Mouse (Mus musculus) embryonic facial prominence, embryonic 14.5 days (tissue): ENCODE measurements at regions not wholly inside any gene's neighbourhood (a gene's known extent, or its start where the extent isn't known, plus 50 kb on each side); places are given as distances from the start of the nearest gene placed in this dataset.

Source experiments
- ATAC-seq: fragments of 200-750 bp; cut with Nextera tagmentation; 2 replicates; pipeline ENCODE4 v1.8.0; 2017; ENCODE audit warnings: low read depth, moderate number of reproducible peaks, moderate TSS enrichment
- DNase-seq: peaks from one replicate; pipeline ENCODE4 v3.0.0-alpha.2; 2015; ENCODE audit warnings: low spot score
- H3K27ac ChIP-seq: fragments of 300-500 bp; sonication (generic); replicated peaks from 2 replicates; pipeline ENCODE4 v1.5.1; 2014; ENCODE audit warnings: low read depth, mild to moderate bottlenecking, low read length, moderate library complexity
- H3K27me3 ChIP-seq: fragments of 300-500 bp; sonication (generic); replicated peaks from 2 replicates; pipeline ENCODE4 v1.6.1; 2014; ENCODE audit warnings: low read length; ENCODE audit not compliant: control insufficient read depth, insufficient read depth
- H3K36me3 ChIP-seq: fragments of 300-500 bp; sonication (generic); 2 replicates; pipeline ENCODE4 v1.6.1; 2014; ENCODE audit warnings: low read length, mixed read lengths; ENCODE audit not compliant: control insufficient read depth, insufficient read depth
- H3K4me1 ChIP-seq: fragments of 300-500 bp; sonication (generic); 2 replicates; pipeline ENCODE4 v1.6.1; 2014; ENCODE audit warnings: antibody characterized with exemption, low read length; ENCODE audit not compliant: control insufficient read depth, insufficient read depth
- H3K4me2 ChIP-seq: fragments of 300-500 bp; sonication (generic); 2 replicates; pipeline ENCODE4 v1.6.1; 2014; ENCODE audit warnings: low read depth, mild to moderate bottlenecking, low read length, moderate library complexity, mixed read lengths
- H3K4me3 ChIP-seq: fragments of 300-500 bp; sonication (generic); 2 replicates; pipeline ENCODE4 v1.5.1; 2014; ENCODE audit warnings: low read depth, mild to moderate bottlenecking, low read length
- H3K9ac ChIP-seq: fragments of 300-500 bp; sonication (generic); 2 replicates; pipeline ENCODE4 v1.6.1; 2014; ENCODE audit warnings: low read depth, mild to moderate bottlenecking, low read length, moderate library complexity, mixed read lengths
- H3K9me3 ChIP-seq: fragments of 300-500 bp; sonication (generic); 2 replicates; pipeline ENCODE4 v1.6.1; 2016; ENCODE audit warnings: low read length; ENCODE audit not compliant: control insufficient read depth
- WGBS: fragments of 180-500 bp; shearing (Covaris S2); extraction: QIAGEN DNeasy Blood & Tissue Kit; methylation state at CpG from one replicate; pipeline ENCODE4 v1.1.7; 2014; 5-methylcytosine and 5-hydroxymethylcytosine counted together

- DNase-seq: no peak
- WGBS: 91% methylated on average over 7 of the region's 7 CpGs
- H3K27me3 ChIP-seq: no peaks in the 10 kb centered on the region
- no peaks in the 10 kb centered on the region for H3K4me1 ChIP-seq
- H3K9me3 ChIP-seq: no peaks in the 10 kb centered on the region
- no peak overlapping the region for H3K4me3 ChIP-seq
- no peak overlapping the region for H3K4me2 ChIP-seq
- H3K36me3 ChIP-seq: no peaks in the 10 kb centered on the region
- no peak overlapping the region for H3K9ac ChIP-seq
- no peak overlapping the region for H3K27ac ChIP-seq
- ATAC-seq: no peak
Observed at GRCm38 (mm10) chr9:90906684-90907083, 455.5 kb upstream of the Zic4 start.

GRCm38 (mm10) chr9:90954613-90955012 lies 407.6 kb upstream of the Zic4 start:
- H3K9me3 ChIP-seq: no peaks in the 10 kb centered on the region
- no peak overlapping the region for H3K4me2 ChIP-seq
- ATAC-seq: no peak
- no peaks in the 10 kb centered on the region for H3K27me3 ChIP-seq
- H3K4me1 ChIP-seq: no peaks in the 10 kb centered on the region
- H3K9ac ChIP-seq: no peak overlapping the region
- H3K36me3 ChIP-seq: no peaks in the 10 kb centered on the region
- H3K27ac ChIP-seq: no peak overlapping the region
- peak; percentile 8 for DNase-seq
- H3K4me3 ChIP-seq: no peak overlapping the region

GRCm38 (mm10) chr9:90961436-90961835 lies 400.8 kb upstream of the Zic4 start:
- H3K9me3 ChIP-seq: no peaks in the 10 kb centered on the region
- no peaks in the 10 kb centered on the region for H3K4me1 ChIP-seq
- DNase-seq (peak; percentile 65), ATAC-seq (no peak)
- H3K4me3 ChIP-seq: no peak overlapping the region
- H3K4me2 ChIP-seq: no peak overlapping the region
- no peak overlapping the region for H3K9ac ChIP-seq
- H3K36me3 ChIP-seq: no peaks in the 10 kb centered on the region
- no peaks in the 10 kb centered on the region for H3K27me3 ChIP-seq
- 26% methylated on average over 4 of the region's 4 CpGs for WGBS
- no peak overlapping the region for H3K27ac ChIP-seq

GRCm38 (mm10) chr9:90964043-90964442 lies 398.2 kb upstream of the Zic4 start:
- Histone ChIP-seq H3K36me3 (no peaks in the 10 kb centered on the region), H3K27ac (no peak overlapping the region), H3K9ac (no peak overlapping the region), H3K4me1 (no peaks in the 10 kb centered on the region), H3K4me2 (no peak overlapping the region), H3K9me3 (no peaks in the 10 kb centered on the region), H3K4me3 (no peak overlapping the region), H3K27me3 (no peaks in the 10 kb centered on the region)
- DNase-seq (peak; percentile 14), ATAC-seq (no peak)
- WGBS: 56% methylated on average over 3 of the region's 3 CpGs

GRCm38 (mm10) chr9:90978730-90979129 lies 383.5 kb upstream of the Zic4 start:
- H3K4me2 ChIP-seq: no peak overlapping the region
- no peak overlapping the region for H3K27ac ChIP-seq
- no peak overlapping the region for H3K4me3 ChIP-seq
- peak; percentile 31 for DNase-seq
- no peaks in the 10 kb centered on the region for H3K27me3 ChIP-seq
- WGBS: 68% methylated on average over 4 of the region's 4 CpGs
- no peak overlapping the region for H3K9ac ChIP-seq
- no peaks in the 10 kb centered on the region for H3K9me3 ChIP-seq
- H3K4me1 ChIP-seq: no peaks in the 10 kb centered on the region
- H3K36me3 ChIP-seq: no peaks in the 10 kb centered on the region
- ATAC-seq: no peak

- H3K27ac ChIP-seq: no peak overlapping the region
- 62% methylated on average over 6 of the region's 6 CpGs for WGBS
- no peak overlapping the region for H3K4me2 ChIP-seq
- no peak overlapping the region for H3K9ac ChIP-seq
- no peaks in the 10 kb centered on the region for H3K9me3 ChIP-seq
- no peak for DNase-seq
- no peaks in the 10 kb centered on the region for H3K4me1 ChIP-seq
- H3K27me3 ChIP-seq: no peaks in the 10 kb centered on the region
- H3K36me3 ChIP-seq: no peaks in the 10 kb centered on the region
- H3K4me3 ChIP-seq: no peak overlapping the region
- no peak for ATAC-seq
Observed at GRCm38 (mm10) chr9:90980023-90980802, 382.0 kb upstream of the Zic4 start.

- WGBS: 80% methylated on average over 1 of the region's 1 CpGs
- Histone ChIP-seq H3K36me3 (no peaks in the 10 kb centered on the region), H3K9ac (no peak overlapping the region), H3K9me3 (no peaks in the 10 kb centered on the region), H3K27ac (no peak overlapping the region), H3K4me1 (no peaks in the 10 kb centered on the region), H3K4me2 (no peak overlapping the region), H3K27me3 (no peaks in the 10 kb centered on the region), H3K4me3 (no peak overlapping the region)
- ATAC-seq (no peak), DNase-seq (no peak)
Observed at GRCm38 (mm10) chr9:90999178-90999577, 363.0 kb upstream of the Zic4 start.

GRCm38 (mm10) chr9:91004214-91004613 lies 358.0 kb upstream of the Zic4 start:
- WGBS: 35% methylated on average over 4 of the region's 4 CpGs
- peak overlapping the region; percentile 65; the same call in 1 of the 2 replicates for H3K27ac ChIP-seq
- H3K9me3 ChIP-seq: no peaks in the 10 kb centered on the region
- no peaks in the 10 kb centered on the region for H3K36me3 ChIP-seq
- no peak overlapping the region for H3K4me2 ChIP-seq
- peak; percentile 92 for DNase-seq
- H3K4me3 ChIP-seq: no peak overlapping the region
- peak; percentile 91 for ATAC-seq
- no peaks in the 10 kb centered on the region for H3K4me1 ChIP-seq
- H3K9ac ChIP-seq: no peak overlapping the region
- no peaks in the 10 kb centered on the region for H3K27me3 ChIP-seq

GRCm38 (mm10) chr9:91040546-91040945 lies 321.7 kb upstream of the Zic4 start:
- ATAC-seq (0 out of 2 replicates have a peak, but pooled peaks have one; percentile 22), DNase-seq (no peak)

More at GRCm38 (mm10) chr9:91040546-91040945, 321.7 kb upstream of the Zic4 start:
- no peaks in the 10 kb centered on the region for H3K27me3 ChIP-seq
- H3K4me3 ChIP-seq: no peak overlapping the region
- H3K36me3 ChIP-seq: no peaks in the 10 kb centered on the region
- no peaks in the 10 kb centered on the region for H3K9me3 ChIP-seq
- no peak overlapping the region for H3K27ac ChIP-seq
- no peak overlapping the region for H3K9ac ChIP-seq
- no peaks in the 10 kb centered on the region for H3K4me1 ChIP-seq
- 40% methylated on average over 2 of the region's 2 CpGs for WGBS
- no peak overlapping the region for H3K4me2 ChIP-seq
